Mouse (Mus musculus): Measurements from ENCODE around the gene Slc6a18. TPM values are rescaled to one million over a fixed set of nuclear protein-coding genes. Genes with fewer than 3 reads are reported as not detected.
"Not testable (repeated sequence)": the region's sequence is repeated elsewhere in the genome, so short reads cannot be mapped to it uniquely, and the experiment has no call there.

Slc6a18 gene
- polyA plus RNA-seq (2015; fragmentation: Nextera tagmentation; extraction: Ambion mirVana), result not detected in 2 replicates

DNA sequence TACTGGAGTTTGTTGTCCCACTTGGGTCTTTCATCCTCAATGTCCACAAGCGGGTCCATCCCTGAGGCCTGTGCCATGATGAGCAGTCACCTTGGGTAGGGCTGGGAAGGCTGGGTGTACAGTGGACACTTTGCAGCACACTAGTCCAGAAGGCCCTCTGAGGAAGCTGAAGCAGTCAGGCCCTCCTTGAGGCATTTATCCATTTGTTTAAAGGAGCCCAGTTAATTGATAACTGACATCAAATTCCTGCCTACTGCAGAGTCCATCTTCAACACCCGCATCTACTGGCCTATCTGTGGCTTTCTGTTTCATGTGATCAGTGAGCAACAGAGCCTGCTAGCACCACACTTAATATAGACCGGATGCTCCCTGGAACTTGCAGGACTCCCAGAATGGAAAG, at the start of gene Slc6a18:
Gene Slc6a18, minus strand, starts transcription at position 171 of the 400 bp plus-strand sequence.
- no peaks in the 10 kb centered on the region for H3K9me3 ChIP-seq
- H3K9ac ChIP-seq, result no peak within 1 kb of the TSS
- no peak within 1 kb of the TSS for H3K4me2 ChIP-seq
- no peak within 1 kb of the TSS for H3K4me3 ChIP-seq (replicated peaks)
- ATAC-seq (ENCODE audit: insufficient read depth, low FRiP score, low read depth), result no peak
- H3K27me3 ChIP-seq (replicated peaks), result no peaks in the 10 kb centered on the region
- no peaks in the 10 kb centered on the region for H3K4me1 ChIP-seq
- H3K27ac ChIP-seq, result no peak within 1 kb of the TSS
- no peaks in the 10 kb centered on the region for H3K36me3 ChIP-seq
- 78% methylated on average over 3 of the region's 3 CpGs for WGBS

DNA sequence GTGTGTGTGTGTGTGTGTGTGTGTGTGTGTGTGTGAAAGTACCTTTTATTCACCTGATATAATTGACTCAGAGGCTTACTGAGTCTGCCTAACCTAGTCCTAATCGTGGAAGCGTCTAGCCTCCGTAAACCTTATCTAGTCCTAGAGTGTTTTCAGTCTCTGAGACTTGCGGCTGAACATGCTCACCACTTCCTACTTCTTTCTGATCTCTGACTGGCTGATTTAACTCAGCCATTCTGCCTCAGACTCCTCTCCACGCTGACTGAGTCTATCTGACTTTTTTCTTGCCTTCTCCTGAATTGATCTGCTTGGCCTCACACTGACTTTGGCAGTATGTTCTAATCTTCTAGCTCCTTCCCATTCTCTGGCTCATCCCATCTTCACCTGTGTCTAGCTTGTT, 47.5 kb upstream of the Slc6a18 start:
- Histone ChIP-seq H3K4me2 (no peak overlapping the region), H3K9me3 (no peaks in the 10 kb centered on the region), H3K27ac (no peak overlapping the region), H3K36me3 (no peaks in the 10 kb centered on the region), H3K4me1 (no peaks in the 10 kb centered on the region), H3K27me3 (replicated peaks) (no peaks in the 10 kb centered on the region), H3K4me3 (replicated peaks) (no peak overlapping the region), H3K9ac (no peak overlapping the region)
- ATAC-seq (ENCODE audit: insufficient read depth, low FRiP score, low read depth), result no peak
- WGBS, result 71% methylated on average over 5 of the region's 5 CpGs

DNA sequence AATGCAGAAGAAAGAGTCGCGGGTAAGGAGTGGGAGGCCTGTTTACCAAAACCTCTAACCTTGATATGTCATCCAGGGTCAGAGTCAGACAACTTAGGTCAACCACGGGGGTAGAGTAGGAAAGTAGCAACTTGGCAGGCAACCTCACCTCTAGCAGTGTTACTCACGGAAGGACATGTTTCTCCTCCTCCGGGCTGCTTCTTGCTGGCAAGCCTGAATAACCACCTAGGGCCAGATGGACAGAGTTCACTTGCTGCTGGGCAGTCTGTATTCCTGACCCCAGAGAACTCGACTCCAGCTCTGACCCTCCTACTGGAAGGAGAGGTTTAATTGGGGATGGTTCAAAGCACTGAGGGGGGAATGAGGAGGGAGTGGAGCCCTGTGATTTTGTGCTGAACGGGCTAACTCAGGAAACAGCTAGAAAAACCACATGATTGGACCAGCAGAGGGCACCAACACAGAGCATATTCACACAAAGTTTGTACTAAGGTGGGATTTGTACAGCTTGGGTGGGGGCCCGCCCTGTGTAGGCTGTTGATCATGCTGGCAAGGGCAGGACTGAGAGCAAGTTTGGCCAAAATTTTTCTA, 45.4 kb upstream of the Slc6a18 start:
- Histone ChIP-seq H3K27ac (no peak overlapping the region), H3K4me1 (no peaks in the 10 kb centered on the region), H3K4me2 (no peak overlapping the region), H3K9ac (no peak overlapping the region), H3K36me3 (no peaks in the 10 kb centered on the region), H3K4me3 (replicated peaks) (no peak overlapping the region), H3K9me3 (no peaks in the 10 kb centered on the region), H3K27me3 (replicated peaks) (no peaks in the 10 kb centered on the region)
- WGBS, result 29% methylated on average over 8 of the region's 8 CpGs
- no peak for ATAC-seq (ENCODE audit: insufficient read depth, low FRiP score, low read depth)

DNA sequence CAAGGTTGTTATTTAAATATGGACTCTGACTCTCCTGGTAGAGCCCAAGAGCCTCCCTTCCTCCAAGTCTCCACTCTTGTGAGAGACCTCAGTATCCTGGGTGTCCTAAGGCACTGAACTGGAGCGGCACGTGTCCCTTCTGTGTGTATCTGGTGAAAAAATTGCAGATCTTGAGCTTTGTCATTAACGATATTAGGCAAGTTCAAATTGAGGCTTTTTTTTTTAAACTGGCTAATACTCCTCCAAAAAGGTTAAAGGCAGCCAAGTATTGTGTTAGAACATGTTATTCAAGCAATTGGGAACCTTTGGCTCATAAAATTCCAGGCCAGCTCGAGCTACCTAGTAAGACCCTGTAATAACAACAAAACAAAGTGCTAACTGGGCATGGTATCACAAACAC, 42.4 kb upstream of the Slc6a18 start:
- H3K27ac ChIP-seq, result no peak overlapping the region
- no peak for ATAC-seq (ENCODE audit: insufficient read depth, low FRiP score, low read depth)
- no peak overlapping the region for H3K4me2 ChIP-seq
- H3K36me3 ChIP-seq, result no peaks in the 10 kb centered on the region
- H3K4me1 ChIP-seq, result no peaks in the 10 kb centered on the region
- no peak overlapping the region for H3K4me3 ChIP-seq (replicated peaks)
- WGBS, result 80% methylated on average over 4 of the region's 4 CpGs
- H3K27me3 ChIP-seq (replicated peaks), result no peaks in the 10 kb centered on the region
- no peaks in the 10 kb centered on the region for H3K9me3 ChIP-seq
- H3K9ac ChIP-seq, result no peak overlapping the region

DNA sequence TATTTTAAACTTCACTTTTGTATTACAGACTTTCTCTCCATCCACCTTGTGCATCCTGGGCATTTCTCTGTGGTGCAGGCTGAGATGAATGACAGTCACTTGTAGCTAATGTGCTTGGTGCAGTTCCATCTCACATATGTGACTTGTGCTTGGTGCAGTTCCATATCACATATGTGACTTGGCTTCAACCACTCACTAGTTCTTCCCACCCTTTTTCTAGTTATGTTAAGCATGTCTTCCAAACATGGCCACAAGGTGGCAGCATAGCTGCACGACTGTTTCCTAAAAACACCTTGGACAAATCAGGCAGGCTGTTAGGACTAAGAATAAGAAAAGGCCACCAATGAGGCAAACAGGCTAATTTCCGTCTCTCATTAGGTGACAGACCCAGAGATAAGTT, 40.4 kb upstream of the Slc6a18 start:
- H3K4me2 ChIP-seq, result no peak overlapping the region
- no peak overlapping the region for H3K4me3 ChIP-seq (replicated peaks)
- no peaks in the 10 kb centered on the region for H3K4me1 ChIP-seq
- no peaks in the 10 kb centered on the region for H3K9me3 ChIP-seq
- no peak overlapping the region for H3K9ac ChIP-seq
- 0 out of 2 replicates have a peak, but pooled peaks have one; percentile 22 for ATAC-seq (ENCODE audit: insufficient read depth, low FRiP score, low read depth)
- H3K27me3 ChIP-seq (replicated peaks), result no peaks in the 10 kb centered on the region
- WGBS, result 1% methylated on average over 2 of the region's 2 CpGs
- H3K36me3 ChIP-seq, result no peaks in the 10 kb centered on the region
- no peak overlapping the region for H3K27ac ChIP-seq

DNA sequence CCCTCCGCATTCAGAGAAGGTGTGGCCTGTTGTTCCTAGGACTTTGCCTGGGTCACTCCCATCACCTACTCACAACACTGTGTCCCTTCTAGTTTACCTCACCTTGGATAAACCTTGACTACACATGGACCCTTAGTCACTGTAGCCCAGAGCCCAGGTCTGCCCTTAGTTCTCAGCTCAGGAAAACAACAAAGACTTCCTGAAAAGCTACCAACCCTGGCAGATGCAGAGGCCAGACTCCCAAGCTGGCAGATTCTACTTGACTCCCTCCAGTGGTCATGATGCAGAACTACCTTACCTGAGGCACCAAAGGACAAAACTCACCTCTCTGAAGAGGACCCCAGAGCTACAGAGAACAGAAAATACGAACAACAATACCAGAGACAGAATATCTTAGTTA, 36.2 kb upstream of the Slc6a18 start:
- Histone ChIP-seq H3K4me2 (no peak overlapping the region), H3K9ac (no peak overlapping the region), H3K27ac (no peak overlapping the region), H3K27me3 (replicated peaks) (no peaks in the 10 kb centered on the region), H3K9me3 (no peaks in the 10 kb centered on the region), H3K4me3 (replicated peaks) (no peak overlapping the region), H3K4me1 (no peaks in the 10 kb centered on the region), H3K36me3 (no peaks in the 10 kb centered on the region)
- no peak for ATAC-seq (ENCODE audit: insufficient read depth, low FRiP score, low read depth)
- 63% methylated on average over 2 of the region's 2 CpGs for WGBS

DNA sequence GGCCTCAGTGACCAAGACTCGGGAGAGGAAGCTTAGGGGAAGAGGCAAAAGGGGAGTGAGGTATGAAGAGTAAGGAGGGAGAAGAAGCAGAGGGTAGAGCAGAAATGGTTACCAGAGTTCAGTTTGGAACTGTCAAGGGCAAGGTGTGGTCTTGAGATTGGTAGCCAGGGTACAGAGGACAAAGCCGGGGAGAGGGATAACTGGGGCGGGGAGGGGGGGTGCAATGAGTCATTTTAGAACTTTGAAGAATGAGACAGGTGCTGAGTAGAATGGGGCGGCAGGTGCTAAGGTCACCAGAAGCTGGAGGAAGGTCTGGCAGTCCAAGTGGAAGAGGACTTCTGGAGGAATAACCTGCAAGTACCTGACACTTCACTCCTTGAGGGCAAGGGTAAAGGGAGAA, 35.4 kb upstream of the Slc6a18 start:
- Histone ChIP-seq H3K4me3 (replicated peaks) (no peak overlapping the region), H3K27ac (no peak overlapping the region), H3K27me3 (replicated peaks) (no peaks in the 10 kb centered on the region), H3K4me2 (no peak overlapping the region), H3K9me3 (no peaks in the 10 kb centered on the region), H3K36me3 (no peaks in the 10 kb centered on the region), H3K9ac (no peak overlapping the region), H3K4me1 (no peaks in the 10 kb centered on the region)
- WGBS, result 71% methylated on average over 4 of the region's 4 CpGs
- no peak for ATAC-seq (ENCODE audit: insufficient read depth, low FRiP score, low read depth)

DNA sequence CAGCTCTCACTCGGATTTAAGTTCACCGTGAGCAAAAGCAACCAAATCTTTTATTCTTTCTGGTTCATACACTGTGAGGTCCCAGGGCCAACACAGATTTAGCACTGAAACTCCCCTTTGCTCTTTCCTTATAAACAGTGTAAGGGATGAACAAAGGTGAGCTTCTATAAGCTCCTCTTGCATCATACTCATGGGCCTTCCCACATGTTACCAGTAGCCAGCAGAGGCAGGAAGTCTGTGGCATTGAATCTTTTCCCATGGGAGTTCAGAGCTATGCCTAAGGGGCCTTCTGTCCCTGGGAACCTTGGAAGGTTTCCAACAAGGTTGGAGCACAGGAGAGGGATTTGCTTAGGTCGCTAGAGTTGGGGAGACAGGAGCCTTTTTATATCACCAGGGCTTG, 34.4 kb upstream of the Slc6a18 start:
- Histone ChIP-seq H3K27ac (no peak overlapping the region), H3K4me2 (no peak overlapping the region), H3K9me3 (no peaks in the 10 kb centered on the region), H3K9ac (no peak overlapping the region), H3K27me3 (replicated peaks) (no peaks in the 10 kb centered on the region), H3K4me3 (replicated peaks) (no peak overlapping the region), H3K36me3 (no peaks in the 10 kb centered on the region), H3K4me1 (no peaks in the 10 kb centered on the region)
- ATAC-seq (ENCODE audit: insufficient read depth, low FRiP score, low read depth), result no peak
- WGBS, result 73% methylated on average over 3 of the region's 3 CpGs

DNA sequence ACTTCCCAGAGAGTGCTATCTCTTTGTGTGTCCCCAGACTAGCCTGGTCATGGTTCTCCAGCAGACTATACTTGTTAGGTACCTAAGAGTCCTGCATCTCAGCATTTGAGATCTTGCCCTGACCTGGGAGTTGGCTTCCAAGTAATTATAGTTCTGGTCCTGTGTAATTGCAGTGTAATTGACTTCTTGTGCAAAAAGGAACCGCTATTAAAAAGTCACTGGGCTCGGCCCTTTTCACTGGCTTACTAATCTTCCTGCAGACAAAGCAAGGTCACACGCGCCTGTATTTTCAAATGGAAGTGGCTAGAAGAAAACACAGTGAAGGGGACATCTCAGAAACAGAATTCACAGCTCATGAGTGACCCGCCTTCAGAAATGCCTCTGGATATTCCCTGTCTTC, 34.0 kb upstream of the Slc6a18 start:
- Histone ChIP-seq H3K27me3 (replicated peaks) (no peaks in the 10 kb centered on the region), H3K9ac (no peak overlapping the region), H3K9me3 (no peaks in the 10 kb centered on the region), H3K4me2 (no peak overlapping the region), H3K4me3 (replicated peaks) (no peak overlapping the region), H3K36me3 (no peaks in the 10 kb centered on the region), H3K27ac (no peak overlapping the region), H3K4me1 (no peaks in the 10 kb centered on the region)
- no peak for ATAC-seq (ENCODE audit: insufficient read depth, low FRiP score, low read depth)
- WGBS, result 86% methylated on average over 5 of the region's 5 CpGs

DNA sequence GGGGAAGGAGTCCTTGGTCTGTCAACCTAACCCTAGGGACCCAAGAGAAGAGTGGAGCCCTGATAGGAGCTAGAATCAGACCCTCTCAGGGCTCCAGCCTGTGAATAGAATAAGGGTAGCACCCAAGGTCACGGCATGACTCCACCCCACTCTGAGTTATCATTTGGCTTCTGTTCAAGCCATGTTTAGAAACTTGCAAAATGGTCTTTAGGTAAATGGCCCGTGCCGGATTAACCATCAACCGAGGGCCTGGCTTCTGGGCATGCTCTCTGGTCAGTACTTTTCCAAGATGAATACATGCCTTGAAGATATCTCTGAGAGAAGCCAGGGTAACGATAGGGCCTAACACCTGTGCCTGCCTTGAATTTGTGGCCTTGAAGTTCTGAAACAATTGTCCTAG, 33.4 kb upstream of the Slc6a18 start:
- Histone ChIP-seq H3K27me3 (replicated peaks) (no peaks in the 10 kb centered on the region), H3K9ac (no peak overlapping the region), H3K4me2 (no peak overlapping the region), H3K4me1 (no peaks in the 10 kb centered on the region), H3K9me3 (no peaks in the 10 kb centered on the region), H3K36me3 (no peaks in the 10 kb centered on the region), H3K27ac (no peak overlapping the region), H3K4me3 (replicated peaks) (no peak overlapping the region)
- no peak for ATAC-seq (ENCODE audit: insufficient read depth, low FRiP score, low read depth)
- WGBS, result 82% methylated on average over 5 of the region's 5 CpGs

DNA sequence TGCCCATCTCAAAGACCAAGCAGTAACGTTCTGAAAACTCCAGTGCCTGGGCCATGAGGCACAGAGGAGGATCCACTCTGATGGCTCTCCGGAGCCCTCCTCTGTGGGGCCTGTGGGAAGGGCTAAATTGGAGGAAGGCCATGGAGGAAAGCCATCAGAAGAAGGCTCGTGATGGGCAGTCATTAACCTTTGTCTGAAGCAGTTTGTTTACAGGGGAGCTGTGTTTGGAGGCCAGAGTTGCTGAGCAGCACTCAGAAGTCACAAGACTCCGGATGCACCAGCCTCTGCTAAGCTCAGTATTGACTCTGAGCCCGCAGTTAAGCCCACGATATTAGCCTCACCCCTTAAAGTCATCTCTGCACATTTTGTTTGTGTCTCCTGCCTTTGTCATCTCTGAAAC, 31.7 kb upstream of the Slc6a18 start:
- H3K27ac ChIP-seq, result no peak overlapping the region
- no peaks in the 10 kb centered on the region for H3K9me3 ChIP-seq
- no peaks in the 10 kb centered on the region for H3K27me3 ChIP-seq (replicated peaks)
- no peaks in the 10 kb centered on the region for H3K36me3 ChIP-seq
- no peak overlapping the region for H3K9ac ChIP-seq
- no peaks in the 10 kb centered on the region for H3K4me1 ChIP-seq
- ATAC-seq (ENCODE audit: insufficient read depth, low FRiP score, low read depth), result no peak
- no peak overlapping the region for H3K4me3 ChIP-seq (replicated peaks)
- 40% methylated on average over 6 of the region's 6 CpGs for WGBS
- H3K4me2 ChIP-seq, result no peak overlapping the region

DNA sequence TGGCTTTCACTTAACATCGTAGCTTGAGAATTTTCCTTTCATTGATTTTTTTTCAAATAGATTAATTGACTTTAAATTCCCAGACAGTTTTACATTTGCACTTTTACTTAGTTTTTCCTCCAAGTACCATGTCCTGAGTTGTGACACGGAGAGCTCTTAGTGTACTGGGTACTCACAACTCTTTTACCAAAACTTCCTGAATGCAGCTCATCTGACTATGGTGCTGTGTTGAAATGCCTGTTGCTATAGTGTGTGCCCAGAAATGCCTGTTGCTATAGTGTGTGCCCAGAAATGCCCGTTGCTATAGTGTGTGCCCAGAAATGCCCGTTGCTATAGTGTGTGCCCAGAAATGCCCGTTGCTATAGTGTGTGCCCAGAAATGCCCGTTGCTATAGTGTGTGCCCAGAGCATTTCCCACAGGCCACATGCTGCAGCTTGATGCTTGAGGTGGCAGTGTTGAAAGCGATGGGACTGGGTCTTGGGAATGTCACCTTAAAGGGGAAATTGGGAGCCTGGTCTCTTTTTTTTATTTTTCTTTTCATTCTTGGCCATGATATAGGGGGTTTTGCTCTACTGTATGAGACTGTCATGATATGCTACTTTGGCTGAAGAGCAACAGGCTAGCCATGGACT, 27.0 kb upstream of the Slc6a18 start, which contains the start of gene Slc6a19:
Gene Slc6a19, minus strand, starts transcription at position 172 of the 632 bp plus-strand sequence.
- WGBS, result 83% methylated on average over 7 of the region's 7 CpGs
- Histone ChIP-seq H3K27me3 (replicated peaks) (no peaks in the 10 kb centered on the region), H3K36me3 (no peaks in the 10 kb centered on the region), H3K27ac (no peak within 1 kb of the TSS), H3K4me3 (replicated peaks) (no peak within 1 kb of the TSS), H3K9me3 (no peaks in the 10 kb centered on the region), H3K4me2 (no peak within 1 kb of the TSS), H3K4me1 (no peaks in the 10 kb centered on the region), H3K9ac (no peak within 1 kb of the TSS)
- ATAC-seq (ENCODE audit: insufficient read depth, low FRiP score, low read depth), result no peak

DNA sequence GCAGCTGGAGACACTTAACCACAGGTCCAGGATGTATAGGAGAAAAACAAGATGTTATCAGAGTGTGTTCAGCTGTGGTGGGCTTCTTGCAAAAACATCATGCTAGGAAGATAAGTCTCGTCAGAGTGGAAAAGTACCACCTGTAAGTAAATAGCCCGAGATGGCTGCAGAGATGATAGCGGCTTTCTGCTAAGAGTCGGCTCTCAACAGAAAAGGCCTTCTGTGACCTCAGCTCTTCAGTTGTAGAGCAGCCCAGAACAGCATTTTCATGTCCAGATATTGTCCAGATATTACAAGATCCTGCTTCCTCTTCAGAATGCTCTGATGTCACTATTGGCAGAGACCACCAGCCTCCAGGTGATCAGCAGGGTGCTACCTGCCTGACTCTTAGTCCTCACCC, 25.7 kb upstream of the Slc6a18 start:
- not testable (repeated sequence) for H3K9ac ChIP-seq; ATAC-seq (ENCODE audit: insufficient read depth, low FRiP score, low read depth); H3K9me3 ChIP-seq; H3K4me1 ChIP-seq; H3K36me3 ChIP-seq; H3K27ac ChIP-seq; H3K27me3 ChIP-seq (replicated peaks); H3K4me3 ChIP-seq (replicated peaks); H3K4me2 ChIP-seq
- WGBS, result 46% methylated on average over 4 of the region's 4 CpGs

All from stomach, embryonic 15.5 days (tissue).